ENCODE assay signal across 12 mouse cellular contexts in the genomic region with DNA sequence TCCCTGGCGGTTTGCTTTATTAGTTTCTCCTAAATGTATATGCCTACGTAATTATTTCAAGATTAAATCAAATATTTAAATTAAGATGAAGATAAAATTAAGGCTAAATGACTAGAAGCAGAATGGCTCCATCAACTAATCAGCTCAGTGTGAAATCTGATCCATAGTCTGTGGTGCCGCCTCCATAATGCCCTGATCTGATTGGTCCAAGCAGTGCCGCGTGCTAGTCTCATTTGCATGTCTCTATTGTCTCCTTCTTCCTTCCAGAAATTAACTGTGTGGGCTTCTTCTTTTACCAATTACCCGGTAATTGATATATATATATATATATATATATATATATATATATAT.
A peak's percentile ranks its signal among the peaks of the same experiment; 100 is the strongest.
DNase-seq lines count a peak whose midpoint lies in the region; ATAC-seq and TF ChIP-seq lines count a peak whose summit lies in the region.
"Had no signal": no experiment of that assay in that cellular context is flagged by ENCODE, and none has a peak within 500 bp of the region (broad histone marks: within the 10 kb centered on the region; RNA-seq: fewer than 3 reads in every experiment).

No protein-coding gene starts in this region.

- no peak for TF ChIP-seq CTCF in stomach, postnatal 0 days (IDR thresholded peaks at IDR 0.05; ENCODE audit: low read depth)
- no peak for TF ChIP-seq CTCF in hindbrain, postnatal 0 days (IDR thresholded peaks at IDR 0.05; ENCODE audit: low read depth)

- no peak overlapping the region for H3K27ac ChIP-seq in heart, embryonic 15.5 days
- H3K27ac ChIP-seq in stomach, embryonic 14.5 days (ENCODE audit: low read length) = no peak overlapping the region
- H3K27ac ChIP-seq in stomach, postnatal 0 days (replicated peaks) = no peak overlapping the region
- H3K27ac ChIP-seq in hindbrain, postnatal 0 days = no peak overlapping the region
- H3K27ac ChIP-seq: liver, embryonic 12.5 days had no signal

- no peaks in the 10 kb centered on the region for H3K4me1 ChIP-seq in heart, embryonic 15.5 days (replicated peaks)
- H3K4me1 ChIP-seq in stomach, embryonic 14.5 days (ENCODE audit: control insufficient read depth, insufficient read depth, low read length) = no peaks in the 10 kb centered on the region
- no peaks in the 10 kb centered on the region for H3K4me1 ChIP-seq in stomach, postnatal 0 days (replicated peaks; ENCODE audit: control insufficient read depth, insufficient read depth)
- 0 out of 2 replicates have a peak, but pooled peaks cover 4% of the 10 kb centered on the region for H3K4me1 ChIP-seq in hindbrain, postnatal 0 days (ENCODE audit: insufficient read depth, low read length)
- H3K4me1 ChIP-seq: liver, embryonic 12.5 days had no signal

- H3K9ac ChIP-seq in heart, embryonic 15.5 days = no peak overlapping the region
- H3K9ac ChIP-seq in stomach, embryonic 14.5 days (replicated peaks; ENCODE audit: low read depth, low read length) = no peak overlapping the region
- no peak overlapping the region for H3K9ac ChIP-seq in stomach, postnatal 0 days (ENCODE audit: low read length)
- H3K9ac ChIP-seq in hindbrain, postnatal 0 days (replicated peaks; ENCODE audit: low read length) = 0 out of 2 replicates have a peak overlapping the region, but pooled peaks have one; percentile 21
- H3K9ac ChIP-seq: liver, embryonic 12.5 days had no signal

- H3K36me3 ChIP-seq in heart, embryonic 15.5 days = no peaks in the 10 kb centered on the region
- no peaks in the 10 kb centered on the region for H3K36me3 ChIP-seq in stomach, embryonic 14.5 days (ENCODE audit: control insufficient read depth, insufficient read depth, low read length)
- H3K36me3 ChIP-seq in stomach, postnatal 0 days (ENCODE audit: control insufficient read depth, insufficient read depth, low read length) = no peaks in the 10 kb centered on the region
- H3K36me3 ChIP-seq in hindbrain, postnatal 0 days (ENCODE audit: insufficient read depth, low read length) = no peaks in the 10 kb centered on the region
- H3K36me3 ChIP-seq: liver, embryonic 12.5 days had no signal

- peak overlapping the region; percentile 21; the same call in 1 of the 2 replicates for H3K4me2 ChIP-seq in heart, embryonic 15.5 days
- no peak overlapping the region for H3K4me2 ChIP-seq in stomach, embryonic 14.5 days (replicated peaks; ENCODE audit: low read depth, low read length)
- H3K4me2 ChIP-seq in stomach, postnatal 0 days (replicated peaks; ENCODE audit: low read depth) = no peak overlapping the region
- peak overlapping the region; percentile 48 for H3K4me2 ChIP-seq in hindbrain, postnatal 0 days (ENCODE audit: low read depth, low read length)
- H3K4me2 ChIP-seq: liver, embryonic 12.5 days had no signal

- H3K9me3 ChIP-seq in heart, embryonic 15.5 days (replicated peaks) = no peaks in the 10 kb centered on the region
- H3K9me3 ChIP-seq in stomach, embryonic 14.5 days (ENCODE audit: control insufficient read depth, low read depth, low read length) = no peaks in the 10 kb centered on the region
- no peaks in the 10 kb centered on the region for H3K9me3 ChIP-seq in stomach, postnatal 0 days (ENCODE audit: control insufficient read depth, low read length)
- H3K9me3 ChIP-seq in hindbrain, postnatal 0 days (ENCODE audit: low read length) = no peaks in the 10 kb centered on the region

- no peak overlapping the region for H3K4me3 ChIP-seq in heart, embryonic 15.5 days
- H3K4me3 ChIP-seq in stomach, embryonic 14.5 days (ENCODE audit: low read depth, low read length) = no peak overlapping the region
- no peak overlapping the region for H3K4me3 ChIP-seq in stomach, postnatal 0 days (ENCODE audit: low read depth, low read length)
- no peak overlapping the region for H3K4me3 ChIP-seq in hindbrain, postnatal 0 days (ENCODE audit: low read length)
- H3K4me3 ChIP-seq: erythroblast, embryonic 14.5 days; liver, embryonic 12.5 days had no signal

- no peak for ATAC-seq in heart, embryonic 15.5 days (replicated peaks; ENCODE audit: insufficient number of reproducible peaks, insufficient read depth, low FRiP score, low read depth)
- peak; percentile 53; the same call in 1 of the 2 replicates for ATAC-seq in stomach, embryonic 14.5 days (ENCODE audit: insufficient number of reproducible peaks, insufficient read depth, low FRiP score, low read depth)
- ATAC-seq in stomach, postnatal 0 days (ENCODE audit: low FRiP score, low TSS enrichment) = no peak
- peak; percentile 81 for ATAC-seq in hindbrain, postnatal 0 days
- ATAC-seq in CD4-positive, CD25-positive, alpha-beta regulatory T cell, adult 4 months = no peak
- ATAC-seq: liver, embryonic 12.5 days had no signal

- WGBS in heart, embryonic 15.5 days = 36% methylated on average over 6 of the region's 6 CpGs
- WGBS in stomach, embryonic 14.5 days = 29% methylated on average over 6 of the region's 6 CpGs
- 29% methylated on average over 6 of the region's 6 CpGs for WGBS in stomach, postnatal 0 days
- WGBS in hindbrain, postnatal 0 days = 28% methylated on average over 6 of the region's 6 CpGs

- TF ChIP-seq EP300 in stomach, postnatal 0 days (optimal IDR thresholded peaks at IDR 0.05) = no peak

- no peak for DNase-seq in heart, adult 9 months (ENCODE audit: low spot score in 2 of 2)
- DNase-seq in stomach, postnatal 0 days (ENCODE audit: low spot score) = no peak
- DNase-seq in hindbrain, postnatal 0 days (ENCODE audit: low spot score) = peak; percentile 70
- DNase-seq in left cerebral cortex, adult 18-20 months (ENCODE audit: low spot score in 2 of 2) = no peak
- DNase-seq: cerebellum, adult 2 months; kidney, postnatal 4 days; right cerebral cortex, adult 18-20 months had no signal

- no peaks in the 10 kb centered on the region for H3K27me3 ChIP-seq in heart, embryonic 15.5 days
- no peaks in the 10 kb centered on the region for H3K27me3 ChIP-seq in stomach, embryonic 14.5 days (ENCODE audit: control insufficient read depth, insufficient read depth, low read length)
- H3K27me3 ChIP-seq in stomach, postnatal 0 days (ENCODE audit: control insufficient read depth, insufficient read depth, low read length) = no peaks in the 10 kb centered on the region
- H3K27me3 ChIP-seq in hindbrain, postnatal 0 days (ENCODE audit: insufficient read depth, low read length) = no peaks in the 10 kb centered on the region
- H3K27me3 ChIP-seq: liver, embryonic 12.5 days had no signal

Comparison
In these comparisons a context has a peak if more than half of its experiments do, and no peak if none do; other contexts are left out.
1. ATAC-seq: peak in stomach, embryonic 14.5 days (single experiment) and hindbrain, postnatal 0 days (single experiment); none in heart, embryonic 15.5 days (single experiment), stomach, postnatal 0 days (single experiment) and CD4-positive, CD25-positive, alpha-beta regulatory T cell, adult 4 months (single experiment).
2. H3K4me2 ChIP-seq: peak in heart, embryonic 15.5 days (single experiment) and hindbrain, postnatal 0 days (single experiment); none in stomach, embryonic 14.5 days (single experiment) and stomach, postnatal 0 days (single experiment).